Mouse (Mus musculus): Measurements from ENCODE around the gene Uhrf1bp1l.
A peak's percentile ranks its signal among the peaks of the same experiment; 100 is the strongest.

Uhrf1bp1l gene

DNA sequence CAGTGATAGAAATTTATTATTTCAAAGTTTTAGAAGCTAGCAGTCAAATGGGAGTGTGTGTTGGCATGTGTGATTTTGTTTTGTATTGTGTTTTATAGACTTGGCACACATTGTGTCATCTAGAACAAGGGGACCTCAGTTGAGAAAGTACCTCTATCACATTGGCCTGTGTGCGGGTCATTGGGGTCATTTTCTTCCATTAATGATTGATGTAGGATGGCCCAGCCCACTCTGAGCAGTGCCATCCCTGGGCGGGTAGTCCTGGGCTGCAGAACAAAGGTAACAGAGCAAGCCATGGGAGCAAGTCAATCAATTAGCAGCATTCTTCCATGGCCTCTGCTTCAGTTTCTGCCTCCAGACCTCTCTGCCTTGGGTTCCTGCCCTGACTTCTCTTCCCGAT lies 94.0 kb downstream of the Uhrf1bp1l start:
- no peak for DNase-seq (ENCODE audit: low read depth, low spot score)

DNA sequence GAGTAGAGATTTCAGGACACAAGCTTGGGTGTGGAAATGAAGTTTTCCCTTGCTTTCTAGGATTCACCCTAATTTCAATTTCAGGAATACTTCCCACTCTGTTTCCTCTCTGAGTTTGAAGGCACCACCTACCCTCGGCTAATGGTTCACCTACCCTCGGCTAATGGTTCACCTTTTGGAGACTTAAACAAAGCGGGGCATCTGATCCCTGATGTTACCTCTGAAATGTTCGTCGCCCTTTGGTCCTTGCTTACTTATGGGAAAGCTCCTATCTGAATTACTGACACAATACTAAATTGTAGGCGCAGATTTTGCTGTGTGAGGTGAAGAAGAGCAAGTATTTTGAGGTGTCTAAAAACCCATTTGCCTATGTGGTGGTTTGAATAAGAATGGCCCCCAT lies 106.2 kb downstream of the Uhrf1bp1l start:
- DNase-seq (ENCODE audit: low read depth, low spot score), result no peak

DNA sequence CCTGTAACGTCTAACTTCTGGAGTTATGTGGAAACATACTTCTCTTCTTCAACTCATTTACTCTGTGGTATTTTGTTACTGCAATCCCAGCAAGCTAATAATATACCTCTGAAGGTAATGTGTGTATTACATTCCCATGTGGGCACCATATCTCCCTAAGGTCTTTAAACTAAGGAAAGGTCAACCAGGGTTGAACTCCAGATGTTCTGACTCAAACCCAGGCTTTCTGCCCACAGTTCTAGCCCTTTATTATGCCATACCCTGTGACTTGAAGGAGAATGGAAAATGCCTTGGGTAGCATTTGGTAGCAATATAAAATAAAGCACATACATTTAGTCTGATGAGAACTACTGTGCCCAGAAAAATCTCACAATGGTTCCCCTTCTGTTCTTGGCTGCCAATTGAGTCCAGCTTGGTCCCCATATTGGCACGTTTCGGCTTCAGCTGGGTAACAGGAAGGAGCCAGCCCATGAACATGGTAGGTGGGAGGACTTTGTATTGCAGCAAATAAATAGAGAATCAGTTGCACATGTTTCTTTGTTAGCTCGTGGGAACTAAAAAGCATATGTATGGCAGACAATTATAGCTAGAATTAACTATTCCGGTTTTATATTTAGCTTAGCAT lies 110.6 kb downstream of the Uhrf1bp1l start:
- DNase-seq (ENCODE audit: low read depth, low spot score), result peak; percentile 24

DNA sequence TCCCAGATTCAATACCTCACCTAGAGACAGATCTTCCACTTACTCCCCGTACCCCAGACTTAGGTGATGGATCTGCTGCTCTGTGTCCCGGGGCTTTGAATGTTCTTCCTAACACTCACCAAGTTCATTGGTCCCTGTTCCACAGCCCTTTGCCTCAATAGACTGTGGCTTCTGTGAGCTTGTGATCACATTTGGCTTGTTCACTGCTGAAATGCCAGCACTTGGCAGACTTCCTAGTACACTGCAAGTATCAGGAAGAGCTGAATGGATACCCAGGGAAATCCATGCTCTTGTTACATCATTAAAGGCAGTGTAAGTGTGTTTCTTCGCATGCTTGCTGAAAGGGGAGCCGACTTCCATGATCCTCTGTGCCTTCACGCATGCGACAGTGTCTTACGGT lies 111.5 kb downstream of the Uhrf1bp1l start:
- no peak for DNase-seq (ENCODE audit: low read depth, low spot score)

DNA sequence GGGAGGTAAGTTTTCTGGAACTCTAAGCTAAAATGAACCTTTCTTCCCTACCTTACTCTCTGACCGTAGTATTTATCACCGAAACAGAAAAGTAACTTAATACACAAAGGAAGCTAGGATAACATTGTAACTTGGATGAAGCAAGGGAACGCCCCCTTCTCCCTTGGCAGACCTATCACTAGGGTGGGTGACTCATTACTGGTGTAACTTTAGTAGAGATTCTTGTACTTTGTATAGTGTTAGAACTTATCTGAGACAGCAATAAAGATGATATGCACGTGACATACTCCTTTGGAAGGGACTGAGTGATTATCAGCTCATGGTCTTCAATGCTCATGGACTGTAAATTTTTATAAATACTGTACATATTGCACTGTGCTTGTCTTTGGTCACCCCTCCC lies 123.4 kb downstream of the Uhrf1bp1l start:
- no peak for DNase-seq (ENCODE audit: low read depth, low spot score)

DNA sequence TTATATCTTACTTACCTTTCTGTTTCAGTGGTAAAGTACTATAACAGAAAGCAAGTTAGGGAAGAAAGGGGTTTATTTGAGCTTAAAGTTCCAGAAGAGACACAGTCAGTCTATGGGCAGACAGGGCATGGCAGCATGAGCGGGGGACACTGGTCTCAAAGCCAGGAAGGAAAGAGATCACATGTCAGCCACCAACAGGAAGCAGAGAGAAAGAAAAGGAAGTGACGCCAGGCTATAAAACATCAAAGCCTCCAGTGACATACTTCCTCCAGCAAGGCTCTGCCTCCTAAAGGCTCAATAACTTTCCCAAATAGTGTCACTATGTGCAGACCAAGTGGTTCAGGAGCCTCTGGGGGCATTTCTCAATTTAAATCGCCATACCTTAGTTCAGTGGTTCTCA lies 124.0 kb downstream of the Uhrf1bp1l start:
- DNase-seq (ENCODE audit: low read depth, low spot score), result no peak

All from forelimb bud, embryonic 11.5 days (tissue).